Mouse (Mus musculus): ENCODE measurements around the gene D630036H23Rik.
"Not testable (repeated sequence)": the region's sequence is repeated elsewhere in the genome, so short reads cannot be mapped to it uniquely, and the experiment has no call there.

Gene D630036H23Rik

GRCm38 (mm10) chr12:36381441-36382340 is at the start of gene D630036H23Rik, which contains the start of gene Ispd:
Gene D630036H23Rik, minus strand, starts transcription at chr12:36382181.
Gene Ispd, plus strand, starts transcription at chr12:36381450.
- peak; percentile 93 for ATAC-seq (ENCODE audit: insufficient number of reproducible peaks, low FRiP score, low TSS enrichment)

- no peak for ATAC-seq (ENCODE audit: insufficient number of reproducible peaks, low FRiP score, low TSS enrichment)
These were observed 44.4 kb upstream of the D630036H23Rik start for GRCm38 (mm10) chr12:36426163-36427045.

- no peak for ATAC-seq (ENCODE audit: insufficient number of reproducible peaks, low FRiP score, low TSS enrichment)
These were observed 43.3 kb upstream of the D630036H23Rik start for GRCm38 (mm10) chr12:36425258-36425657.

GRCm38 (mm10) chr12:36423677-36424076 is 41.7 kb upstream of the D630036H23Rik start:
- ATAC-seq (ENCODE audit: insufficient number of reproducible peaks, low FRiP score, low TSS enrichment): no peak; the same call in 1 of the 2 replicates

GRCm38 (mm10) chr12:36395115-36395514 is 13.1 kb upstream of the D630036H23Rik start:
- no peak for ATAC-seq (ENCODE audit: insufficient number of reproducible peaks, low FRiP score, low TSS enrichment)

- no peak for ATAC-seq (ENCODE audit: insufficient number of reproducible peaks, low FRiP score, low TSS enrichment)
These were observed 5.0 kb upstream of the D630036H23Rik start for GRCm38 (mm10) chr12:36386991-36387390.

GRCm38 (mm10) chr12:36385386-36385785 is 3.4 kb upstream of the D630036H23Rik start:
- ATAC-seq (ENCODE audit: insufficient number of reproducible peaks, low FRiP score, low TSS enrichment): no peak

GRCm38 (mm10) chr12:36380806-36381205 is 1.2 kb downstream of the D630036H23Rik start:
- ATAC-seq (ENCODE audit: insufficient number of reproducible peaks, low FRiP score, low TSS enrichment): no peak

GRCm38 (mm10) chr12:36380254-36380653 is 1.7 kb downstream of the D630036H23Rik start:
- no peak for ATAC-seq (ENCODE audit: insufficient number of reproducible peaks, low FRiP score, low TSS enrichment)

- ATAC-seq (ENCODE audit: insufficient number of reproducible peaks, low FRiP score, low TSS enrichment): not testable (repeated sequence)
These were observed 5.6 kb downstream of the D630036H23Rik start for GRCm38 (mm10) chr12:36376391-36376790.

- no peak; the same call in 1 of the 2 replicates for ATAC-seq (ENCODE audit: insufficient number of reproducible peaks, low FRiP score, low TSS enrichment)
These were observed 8.6 kb downstream of the D630036H23Rik start for GRCm38 (mm10) chr12:36373237-36373998.

- ATAC-seq (ENCODE audit: insufficient number of reproducible peaks, low FRiP score, low TSS enrichment): no peak
These were observed 18.0 kb downstream of the D630036H23Rik start for GRCm38 (mm10) chr12:36364013-36364412.

GRCm38 (mm10) chr12:36360693-36361092 is 21.3 kb downstream of the D630036H23Rik start:
- no peak for ATAC-seq (ENCODE audit: insufficient number of reproducible peaks, low FRiP score, low TSS enrichment)

GRCm38 (mm10) chr12:36360064-36360463 is 21.9 kb downstream of the D630036H23Rik start:
- ATAC-seq (ENCODE audit: insufficient number of reproducible peaks, low FRiP score, low TSS enrichment): no peak

- ATAC-seq (ENCODE audit: insufficient number of reproducible peaks, low FRiP score, low TSS enrichment): no peak
These were observed 37.9 kb downstream of the D630036H23Rik start for GRCm38 (mm10) chr12:36344131-36344530.

- no peak; the same call in 1 of the 2 replicates for ATAC-seq (ENCODE audit: insufficient number of reproducible peaks, low FRiP score, low TSS enrichment)
These were observed 48.1 kb downstream of the D630036H23Rik start for GRCm38 (mm10) chr12:36333837-36334281.

GRCm38 (mm10) chr12:36332676-36333075 is 49.3 kb downstream of the D630036H23Rik start:
- ATAC-seq (ENCODE audit: insufficient number of reproducible peaks, low FRiP score, low TSS enrichment): no peak

All from cerebellum, adult (tissue).